Mouse (Mus musculus) spleen, embryonic (tissue): ENCODE measurements around the gene Rinl.

Source experiments
- CTCF ChIA-PET: fragments of 350-600 bp; sonication (Branson Sonifier 250); formaldehyde crosslinking; loops from one replicate; lab custom pipeline; 2022; lab: Charles Lee

Rinl gene

GRCm38 (mm10) chr7:28788307-28789195 is at the start of gene Rinl:
TSS of gene Rinl (plus strand) at chr7:28788969.
- CTCF ChIA-PET = interaction anchor here (0.6 kb wide), 2 partner anchors 444 to 1126 kb away, joined by 3 to 5 read pairs; partner anchors contain the start of gene Kcnk6

GRCm38 (mm10) chr7:28739829-28740228 is 48.9 kb upstream of the Rinl start:
- CTCF ChIA-PET = interaction anchor here (0.5 kb wide), 1 partner anchor 354 kb away, joined by 3 read pairs; no protein-coding TSS in a partner anchor

GRCm38 (mm10) chr7:28740949-28741348 is 47.8 kb upstream of the Rinl start:
- CTCF ChIA-PET = no interaction called here

- CTCF ChIA-PET = interaction anchor here (0.6 kb wide), 1 partner anchor 70 kb away, joined by 4 read pairs; no protein-coding TSS in a partner anchor
Measured at GRCm38 (mm10) chr7:28741368-28741708, 47.4 kb upstream of the Rinl start.

- CTCF ChIA-PET = interaction anchor here (0.6 kb wide), 1 partner anchor 69 kb away, joined by 4 read pairs; no protein-coding TSS in a partner anchor
Measured at GRCm38 (mm10) chr7:28741709-28742438, 46.9 kb upstream of the Rinl start, which contains the start of the genes Mrps12 and Sars2. TSS of gene Mrps12 (minus strand) at chr7:28741820. TSS of gene Sars2 (plus strand) at chr7:28741992.

- CTCF ChIA-PET = no interaction called here
Measured at GRCm38 (mm10) chr7:28749935-28750334, 38.8 kb upstream of the Rinl start.

- CTCF ChIA-PET = no interaction called here
Measured at GRCm38 (mm10) chr7:28756079-28756478, 32.7 kb upstream of the Rinl start, which contains the start of gene Ccer2. TSS of gene Ccer2 (plus strand) at chr7:28756174.

GRCm38 (mm10) chr7:28758623-28759022 is 30.1 kb upstream of the Rinl start:
- CTCF ChIA-PET = no interaction called here

- CTCF ChIA-PET = no interaction called here
Measured at GRCm38 (mm10) chr7:28761907-28762306, 26.9 kb upstream of the Rinl start.

- CTCF ChIA-PET = interaction anchor here (0.5 kb wide), 1 partner anchor 1317 kb away, joined by 3 read pairs; no protein-coding TSS in a partner anchor
Measured at GRCm38 (mm10) chr7:28765211-28765610, 23.6 kb upstream of the Rinl start.

GRCm38 (mm10) chr7:28766173-28766879 is 22.4 kb upstream of the Rinl start, which contains the start of gene Sirt2:
TSS of gene Sirt2 (plus strand) at chr7:28766735.
- CTCF ChIA-PET = interaction anchor here (0.6 kb wide), 1 partner anchor 421 kb away, joined by 4 read pairs; no protein-coding TSS in a partner anchor

- CTCF ChIA-PET = no interaction called here
Measured at GRCm38 (mm10) chr7:28766910-28767309, 21.9 kb upstream of the Rinl start.

- CTCF ChIA-PET = no interaction called here
Measured at GRCm38 (mm10) chr7:28767462-28767965, 21.3 kb upstream of the Rinl start, which contains the start of gene Nfkbib. TSS of gene Nfkbib (minus strand) at chr7:28767512.

GRCm38 (mm10) chr7:28769414-28769958 is 19.3 kb upstream of the Rinl start:
- CTCF ChIA-PET = interaction anchor here (0.7 kb wide), 1 partner anchor 44 kb away, joined by 3 read pairs; no protein-coding TSS in a partner anchor

- CTCF ChIA-PET = no interaction called here
Measured at GRCm38 (mm10) chr7:28770309-28770708, 18.5 kb upstream of the Rinl start.

GRCm38 (mm10) chr7:28771867-28772266 is 16.9 kb upstream of the Rinl start:
- CTCF ChIA-PET = no interaction called here

- CTCF ChIA-PET = interaction anchor here (0.6 kb wide), 1 partner anchor 9 kb away, joined by 4 read pairs; no protein-coding TSS in a partner anchor
Measured at GRCm38 (mm10) chr7:28773163-28773562, 15.6 kb upstream of the Rinl start.

- CTCF ChIA-PET = no interaction called here
Measured at GRCm38 (mm10) chr7:28774164-28774563, 14.6 kb upstream of the Rinl start.

- CTCF ChIA-PET = interaction anchor here (1.2 kb wide), 1 partner anchor 20 kb away, joined by 3 read pairs; no protein-coding TSS in a partner anchor
Measured at GRCm38 (mm10) chr7:28775129-28775528, 13.6 kb upstream of the Rinl start.

GRCm38 (mm10) chr7:28778825-28779224 is 9.9 kb upstream of the Rinl start:
- CTCF ChIA-PET = no interaction called here
